Mouse (Mus musculus): ENCODE measurements at regions not wholly inside any gene's neighbourhood (a gene's known extent, or its start where the extent isn't known, plus 50 kb on each side); places are given as distances from the start of the nearest gene placed in this dataset.

DNA sequence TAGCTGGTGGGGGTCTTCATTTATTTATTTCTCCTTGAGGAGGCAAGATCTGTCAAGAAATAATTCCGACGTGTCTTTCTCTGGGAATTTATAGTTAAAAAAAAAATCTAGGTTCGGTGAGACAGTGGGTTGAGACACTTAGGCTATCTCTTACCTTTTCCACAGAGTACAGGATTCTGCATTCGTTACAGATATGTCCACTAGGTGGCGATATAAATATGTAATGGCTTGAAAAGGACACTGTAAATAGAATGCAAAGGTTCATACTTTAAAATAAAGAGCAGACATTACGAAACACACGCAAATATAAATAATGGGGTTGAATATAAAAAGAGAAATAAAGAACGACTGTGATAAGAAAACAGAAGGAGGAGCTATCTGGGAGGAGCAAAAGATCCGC is 517.5 kb downstream of the Cps1 start:
- peak; percentile 78 for DNase-seq (ENCODE audit: low spot score)

- DNase-seq (ENCODE audit: low spot score), result peak; percentile 3
Measured at GRCm38 (mm10) chr1:67640766-67641165, 517.9 kb downstream of the Cps1 start.

DNA sequence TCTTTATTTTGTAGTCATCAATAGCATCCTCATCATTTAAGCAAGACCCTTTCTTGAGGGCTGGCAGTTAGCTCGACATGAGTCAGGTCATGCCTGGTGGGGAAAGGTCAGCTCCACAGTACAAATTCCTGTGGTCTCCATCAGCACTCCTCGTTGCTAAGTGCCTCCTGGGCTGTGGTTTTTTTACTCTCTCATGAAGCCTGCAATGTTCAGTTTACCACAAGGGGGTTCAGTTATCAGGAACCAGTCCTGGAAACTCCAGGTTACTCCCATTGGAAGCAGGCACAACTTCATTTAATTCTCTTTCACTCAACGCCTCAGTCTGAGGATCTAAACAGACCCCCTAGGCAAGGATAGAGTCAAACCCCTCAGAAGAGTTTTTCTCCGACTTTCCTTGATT is 520.8 kb downstream of the Cps1 start:
- DNase-seq (ENCODE audit: low spot score), result peak; percentile 18
